Mouse (Mus musculus) Patski (cell line): ENCODE results near the gene Ccdc120. TPM values are rescaled to one million over a fixed set of nuclear protein-coding genes. Genes with fewer than 3 reads are reported as not detected.

Experiments
- ATAC-seq: fragments of 100-300 bp; one replicate; pipeline ENCODE4 v1.8.0; 2021
- CTCF ChIA-PET: fragments of 350-600 bp; sonication (Branson Sonifier 250); formaldehyde crosslinking; loops from one replicate; lab custom pipeline; 2022; ENCODE audit warnings: inconsistent platforms; lab: Charles Lee
- POLR2A ChIA-PET: fragments of 350-600 bp; sonication (Branson Sonifier 250); formaldehyde crosslinking; loops from one replicate; lab custom pipeline; 2022; ENCODE audit warnings: antibody characterized with exemption, inconsistent platforms; lab: Charles Lee
- DNase-seq: peaks from one replicate; pipeline ENCODE4 v3.0.0-alpha.2; 2011; ENCODE audit warnings: low read depth, low spot score
- H3K27me3 ChIP-seq: fragments of 371-371 bp; one replicate; pipeline ENCODE4 v1.5.1; 2021
- CTCF ChIP-seq: fragments of 100-300 bp; IDR thresholded peaks from one replicate; pipeline ENCODE4 v1.5.1; 2021
- in situ Hi-C: fragments of 300-500 bp; cut with MboI; formaldehyde crosslinking; loops from 3 replicates; pipeline ENCODE4 v1.11.1; 2018; ENCODE audit warnings: low pct_unique_long_range_greater_than_20kb, mixed read lengths
- polyA plus RNA-seq: library from polyadenylated mRNA; unstranded; gene quantifications from one replicate; pipeline ENCODE4 v1.2.3, GENCODE M21; 2021

Gene Ccdc120
- polyA plus RNA-seq, 1 experiment from 2014 or later = 19.6 TPM

DNA sequence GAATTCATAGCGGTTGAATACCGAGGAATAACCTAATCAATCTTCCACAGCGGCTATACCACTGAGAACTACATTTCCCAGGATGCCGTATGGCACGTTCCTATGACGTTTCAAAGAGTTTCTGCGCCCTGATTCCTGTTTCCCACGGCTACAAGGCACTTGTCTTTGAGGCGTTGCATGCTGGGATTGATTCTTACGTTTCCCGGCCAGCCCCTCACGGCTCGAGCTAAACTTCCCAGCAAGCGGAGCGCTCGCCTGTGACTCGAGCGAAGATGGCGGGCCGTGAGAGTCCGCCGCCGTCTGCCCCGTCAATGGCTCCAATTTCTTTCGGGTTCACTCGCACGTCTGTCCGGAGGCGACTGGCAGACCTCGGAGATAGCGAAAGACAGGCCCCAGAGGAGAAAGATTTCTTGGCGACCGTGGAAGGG is 53.7 kb downstream of the Ccdc120 start, which contains the start of gene Gpkow:
TSS of gene Gpkow (plus strand) at position 178 of the 428 bp plus-strand sequence.
- in situ Hi-C loops = loop anchor here (10.0 kb wide), 1 partner anchor 222 kb away; no protein-coding TSS in a partner anchor
- H3K27me3 ChIP-seq = no peaks in the 10 kb centered on the region
- no peak for TF ChIP-seq CTCF
- POLR2A ChIA-PET = interaction anchor here (0.5 to 1.1 kb wide), 2 partner anchors 10 to 65 kb away, joined by 3 to 9 read pairs; no protein-coding TSS in a partner anchor
- CTCF ChIA-PET = no interaction called here
- DNase-seq = peak; percentile 35
- peak; percentile 78 for ATAC-seq

DNA sequence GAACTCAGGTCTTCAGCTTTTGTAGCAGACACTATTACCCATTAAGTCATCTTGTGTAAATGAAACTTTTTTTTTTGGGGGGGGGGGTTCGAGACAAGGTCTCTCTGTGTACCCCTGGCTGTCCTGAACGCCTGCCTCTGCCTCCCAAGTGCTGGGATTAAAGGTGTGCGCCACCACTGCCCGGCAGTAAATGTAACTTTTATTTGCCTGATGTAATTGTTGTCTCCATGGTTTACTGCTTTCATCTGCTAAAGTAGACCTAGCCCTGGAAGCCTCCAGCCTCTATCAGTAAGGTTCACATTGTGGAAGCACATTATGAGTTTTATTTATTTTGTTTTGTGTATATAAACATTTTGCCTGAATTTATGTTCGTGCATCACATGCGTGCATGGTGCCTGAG is 54.2 kb downstream of the Ccdc120 start:
- in situ Hi-C loops = loop anchor here (10.0 kb wide), 1 partner anchor 222 kb away; no protein-coding TSS in a partner anchor
- ATAC-seq (no peak), DNase-seq (no peak)
- no peaks in the 10 kb centered on the region for H3K27me3 ChIP-seq
- ChIA-PET CTCF (interaction anchor here (0.5 kb wide), 1 partner anchor 374 kb away, joined by 3 read pairs; no protein-coding TSS in a partner anchor), POLR2A (interaction anchor here (0.6 kb wide), 1 partner anchor 10 kb away, joined by 6 read pairs; no protein-coding TSS in a partner anchor)
- no peak for TF ChIP-seq CTCF

DNA sequence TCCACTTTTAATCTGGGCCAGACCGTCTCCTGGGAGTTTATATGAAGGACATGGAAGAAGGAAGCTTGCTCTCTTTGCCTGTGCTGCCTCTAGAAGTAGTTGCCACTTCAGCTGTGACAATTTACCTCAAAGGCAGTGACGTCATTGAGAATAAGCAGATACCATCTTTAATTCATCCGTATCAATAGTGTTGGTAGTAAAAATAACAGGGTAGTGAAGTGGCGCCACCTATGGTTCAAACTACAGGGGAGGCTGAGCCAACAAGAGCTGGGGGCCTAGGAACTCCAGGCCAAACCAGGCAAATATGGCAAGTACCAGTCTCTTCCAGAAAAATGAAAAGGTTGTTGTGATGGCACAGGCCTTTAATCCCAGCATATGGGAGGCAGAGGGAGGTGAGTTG is 57.8 kb downstream of the Ccdc120 start:
- DNase-seq = no peak
- ChIA-PET POLR2A (no interaction called here), CTCF (interaction anchor here (1.0 to 1.2 kb wide), 4 partner anchors 14 to 271 kb away, joined by 3 to 7 read pairs (median 3); no protein-coding TSS in a partner anchor)
- ATAC-seq = no peak
- in situ Hi-C loops = loop anchor here (10.0 kb wide), 1 partner anchor 218 kb away; no protein-coding TSS in a partner anchor
- peaks cover 13% of the 10 kb centered on the region for H3K27me3 ChIP-seq
- TF ChIP-seq CTCF = no peak

DNA sequence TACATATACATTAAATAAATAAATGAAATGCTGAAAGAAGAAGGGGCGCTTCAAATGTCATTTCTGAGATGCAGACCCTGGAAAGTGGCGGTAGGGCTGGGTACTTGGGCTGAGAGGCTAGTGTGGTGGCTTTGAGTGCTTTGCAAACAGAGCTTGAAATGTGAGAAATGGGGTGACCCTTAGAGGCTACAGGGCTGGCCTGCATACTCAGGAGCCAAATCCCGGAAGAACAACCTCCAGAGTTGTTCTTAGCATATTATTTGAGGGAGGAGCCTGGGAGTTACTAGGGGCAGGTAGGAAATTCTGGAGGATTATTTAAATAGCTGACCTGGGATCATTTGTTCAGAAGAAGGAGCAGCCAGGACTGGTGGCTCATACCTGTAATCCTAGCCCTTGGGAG is 60.2 kb downstream of the Ccdc120 start:
- POLR2A ChIA-PET = no interaction called here
- in situ Hi-C loops = loop anchor here (10.0 kb wide), 1 partner anchor 216 kb away; no protein-coding TSS in a partner anchor
- ATAC-seq (no peak), DNase-seq (no peak)
- no peak for TF ChIP-seq CTCF
- CTCF ChIA-PET = no interaction called here
- H3K27me3 ChIP-seq = peaks cover 13% of the 10 kb centered on the region

DNA sequence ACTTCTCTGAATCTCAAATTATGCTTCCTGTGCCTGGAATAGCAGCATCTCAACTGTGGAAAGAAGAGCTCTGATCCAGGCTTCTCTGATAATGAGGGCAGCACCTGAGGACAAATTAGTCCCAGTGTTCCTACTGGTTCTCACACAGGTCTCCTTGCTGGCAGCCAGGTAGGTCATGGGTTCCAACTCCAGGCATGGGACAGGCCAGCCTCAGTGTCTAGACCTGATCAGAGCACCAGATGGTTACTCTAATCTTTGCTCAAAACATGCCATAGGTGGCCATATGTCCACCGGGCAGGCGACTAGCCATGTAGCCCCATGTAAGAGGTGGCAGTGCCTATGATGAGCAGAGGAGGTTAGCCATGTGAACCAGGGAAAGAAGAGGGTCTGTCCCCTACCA is 62.4 kb downstream of the Ccdc120 start:
- POLR2A ChIA-PET = no interaction called here
- no peak for TF ChIP-seq CTCF
- ATAC-seq (no peak), DNase-seq (no peak)
- CTCF ChIA-PET = no interaction called here
- in situ Hi-C loops = no loop called here
- H3K27me3 ChIP-seq = peaks cover 18% of the 10 kb centered on the region

Other genes starting within 250 kb of the Ccdc120 start
- gene Foxp3, start 177.3 kb downstream of the Ccdc120 start, polyA plus RNA-seq = 0.17 TPM
- gene Ppp1r3f, start 176.6 kb downstream of the Ccdc120 start, polyA plus RNA-seq = 11.2 TPM
- gene Ccdc22, start 145.4 kb downstream of the Ccdc120 start, polyA plus RNA-seq = 38.4 TPM
- not detected for gene Cacna1f, start 143.8 kb downstream of the Ccdc120 start, polyA plus RNA-seq
- gene Syp, start 112.4 kb downstream of the Ccdc120 start, polyA plus RNA-seq = 1.1 TPM
- 0.05 TPM for gene Prickle3, start 93.6 kb downstream of the Ccdc120 start, polyA plus RNA-seq
- gene Plp2, start 79.5 kb downstream of the Ccdc120 start, polyA plus RNA-seq = 124 TPM
- 0.06 TPM for gene Magix, start 69.7 kb downstream of the Ccdc120 start, polyA plus RNA-seq
- 36.4 TPM for gene Gpkow, start 53.8 kb downstream of the Ccdc120 start, polyA plus RNA-seq
- 53.9 TPM for gene Wdr45, start 36.6 kb downstream of the Ccdc120 start, polyA plus RNA-seq
- not detected for gene Gm45208, start 28.7 kb downstream of the Ccdc120 start, polyA plus RNA-seq
- gene Praf2, start 22.5 kb downstream of the Ccdc120 start, polyA plus RNA-seq = 58.7 TPM
- 53.5 TPM for gene Tfe3, start 11.7 kb upstream of the Ccdc120 start, polyA plus RNA-seq
- 63.2 TPM for gene Gripap1, start 38.9 kb upstream of the Ccdc120 start, polyA plus RNA-seq
- 4.5 TPM for gene Kcnd1, start 71.4 kb upstream of the Ccdc120 start, polyA plus RNA-seq
- gene Otud5, start 90.5 kb upstream of the Ccdc120 start, polyA plus RNA-seq = 83.0 TPM
- gene Pim2, start 127.4 kb upstream of the Ccdc120 start, polyA plus RNA-seq = 11.6 TPM
- 52.7 TPM for gene Slc35a2, start 133.1 kb upstream of the Ccdc120 start, polyA plus RNA-seq
- 71.3 TPM for gene Pqbp1, start 148.4 kb upstream of the Ccdc120 start, polyA plus RNA-seq
- 57.1 TPM for gene Timm17b, start 148.5 kb upstream of the Ccdc120 start, polyA plus RNA-seq
- gene Gm10491, start 156.9 kb upstream of the Ccdc120 start, polyA plus RNA-seq = not detected
- not detected for gene Gm10490, start 158.6 kb upstream of the Ccdc120 start, polyA plus RNA-seq
- not detected for gene Pcsk1n, start 168.9 kb upstream of the Ccdc120 start, polyA plus RNA-seq
- not detected for gene Eras, start 177.7 kb upstream of the Ccdc120 start, polyA plus RNA-seq
- 159 TPM for gene Hdac6, start 197.0 kb upstream of the Ccdc120 start, polyA plus RNA-seq
- not detected for gene Gata1, start 227.2 kb upstream of the Ccdc120 start, polyA plus RNA-seq